Mouse (Mus musculus) gastrocnemius, postnatal 4 days (tissue): ENCODE measurements around the gene Phldb3. TPM values are rescaled to one million over a fixed set of nuclear protein-coding genes. Genes with fewer than 3 reads are reported as not detected.
"Not testable (repeated sequence)": the region's sequence is repeated elsewhere in the genome, so short reads cannot be mapped to it uniquely, and the experiment has no call there.

Source experiments
- DNase-seq, 2 experiments: peaks; one replicate each; pipeline ENCODE4 v3.0.0; 2021 to 2022; ENCODE audit warnings: low spot score in 2 of 2, mixed read lengths in 2 of 2
- total RNA-seq, 2 experiments: library from RNA; stranded (reverse); gene quantifications; 2 replicates each; pipeline ENCODE4 v1.2.3; 2021

Gene Phldb3
- total RNA-seq, 2 experiments from 2014 or later: 0.98 to 1.6 TPM

GRCm38 (mm10) chr7:24593621-24594308, 16.8 kb upstream of the Phldb3 start:
- DNase-seq: peak in 1 of 2 experiments; percentile 68

DNA sequence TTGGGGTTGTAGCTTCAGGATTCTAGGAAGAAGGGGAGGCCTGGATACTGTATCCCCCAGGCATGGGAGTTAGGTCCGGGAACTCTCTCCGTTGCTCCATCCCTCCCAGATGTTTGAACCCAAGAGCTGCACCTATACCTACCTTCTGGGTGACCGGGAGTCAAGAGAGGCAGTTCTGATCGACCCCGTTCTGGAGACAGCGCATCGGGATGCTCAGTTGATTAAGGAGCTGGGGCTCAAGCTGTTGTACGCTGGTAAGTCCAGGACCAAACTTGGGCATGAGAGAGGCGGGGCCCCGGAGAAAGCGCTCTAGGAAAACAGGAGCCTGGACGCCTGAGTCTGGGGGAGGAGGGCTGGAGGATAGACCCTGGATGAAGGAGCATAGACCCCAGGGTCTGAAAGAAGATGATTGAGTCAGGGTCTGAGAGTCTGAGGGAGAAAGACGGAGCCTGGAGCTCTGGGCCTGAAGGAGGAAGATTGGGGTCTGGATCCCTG, 16.2 kb upstream of the Phldb3 start:
- DNase-seq: no peak

GRCm38 (mm10) chr7:24595464-24595863, 15.1 kb upstream of the Phldb3 start:
- no peak for DNase-seq

DNA sequence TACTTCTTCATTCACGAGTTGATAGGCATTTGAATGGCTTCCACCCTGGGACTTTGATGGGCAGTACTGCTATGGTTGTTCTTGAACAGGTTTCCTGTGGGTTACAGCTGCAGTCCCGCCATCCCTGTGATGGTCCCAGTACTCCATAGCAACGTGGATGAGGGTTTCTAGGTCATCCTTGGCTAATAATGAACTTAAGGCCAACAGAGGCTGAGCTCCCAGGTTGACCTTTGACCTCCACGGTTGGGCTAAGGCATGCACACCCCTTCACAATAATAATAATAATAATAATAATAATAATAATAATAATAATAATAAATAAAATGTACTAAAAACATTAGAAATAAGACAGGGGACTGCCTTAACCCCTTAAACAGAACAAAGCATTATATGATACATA, 12.4 kb upstream of the Phldb3 start:
- DNase-seq: no peak

- no peak for DNase-seq
These were observed 11.1 kb upstream of the Phldb3 start for GRCm38 (mm10) chr7:24599211-24600067.

DNA sequence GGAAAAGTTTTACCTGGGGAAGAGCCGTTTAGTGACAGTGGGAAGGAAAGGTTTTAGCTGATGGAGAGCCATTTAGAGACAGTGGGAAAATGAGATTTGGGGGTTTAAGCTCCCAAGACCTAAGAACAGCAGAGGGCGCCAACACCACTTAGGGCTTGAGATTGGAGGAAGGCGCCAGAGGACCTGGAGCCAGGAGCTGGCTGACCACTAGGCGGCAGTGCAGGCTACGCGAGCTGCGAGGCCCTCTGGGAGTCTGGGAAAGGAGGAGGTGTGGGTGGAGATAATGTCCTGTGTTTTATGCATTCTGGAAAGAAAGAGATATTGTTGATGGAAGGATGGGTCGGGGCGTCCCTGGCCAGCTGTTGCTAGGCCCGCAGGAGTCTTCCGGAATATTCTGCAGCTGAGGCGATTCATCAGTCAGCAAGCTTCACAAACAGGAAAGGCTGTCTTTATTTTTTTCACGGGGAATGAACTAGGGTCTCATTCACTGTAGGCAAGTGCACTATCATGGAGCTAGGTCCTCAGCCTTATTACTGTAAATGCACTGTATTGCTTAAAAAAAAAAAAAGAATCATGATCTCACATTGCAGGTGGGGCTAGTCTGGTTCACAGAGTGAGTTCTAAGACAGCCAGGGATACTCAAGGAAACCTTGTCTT, 9.5 kb upstream of the Phldb3 start:
- peak; percentile 95 to 98 for DNase-seq

DNA sequence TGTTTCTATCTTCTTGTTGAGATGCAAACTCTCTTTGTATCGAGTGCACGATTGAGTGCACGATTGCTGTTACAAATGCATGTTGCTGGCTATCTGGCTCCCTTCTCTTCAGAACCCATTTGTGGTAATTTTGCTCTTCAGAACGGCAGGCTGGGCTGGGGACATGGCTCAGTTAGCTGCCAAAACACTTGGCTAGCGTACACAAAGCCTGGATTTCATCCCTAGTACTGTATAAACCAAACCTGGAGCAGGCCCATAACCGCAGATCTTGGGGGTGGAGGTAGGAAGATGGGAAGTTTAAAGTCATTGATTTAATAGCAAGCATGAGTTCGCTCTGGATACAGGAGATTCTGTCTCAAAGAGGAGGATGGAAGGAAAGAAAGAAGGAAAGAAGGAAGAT, 5.0 kb upstream of the Phldb3 start:
- no peak for DNase-seq

DNA sequence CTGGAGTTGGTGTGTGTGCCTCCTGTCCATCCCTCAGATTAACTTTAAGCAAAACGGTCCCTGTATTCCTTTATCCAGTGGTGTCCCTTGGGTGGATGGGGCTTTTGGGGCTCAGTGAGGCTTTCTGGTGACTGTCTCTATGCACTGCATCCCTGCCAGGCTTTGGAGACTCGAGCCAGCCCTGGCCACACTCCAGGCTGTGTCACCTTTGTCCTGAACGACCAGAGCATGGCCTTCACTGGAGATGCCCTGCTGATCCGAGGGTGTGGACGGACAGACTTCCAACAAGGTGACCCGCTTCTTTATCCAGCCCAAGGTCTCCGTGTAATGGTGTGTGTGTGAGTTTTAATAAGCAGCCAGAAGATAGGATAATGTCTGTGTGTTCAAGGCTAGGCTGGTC, 4.5 kb upstream of the Phldb3 start:
- no peak for DNase-seq

- peak in 1 of 2 experiments; percentile 51 for DNase-seq
These were observed 2.5 kb upstream of the Phldb3 start for GRCm38 (mm10) chr7:24608017-24608416.

DNA sequence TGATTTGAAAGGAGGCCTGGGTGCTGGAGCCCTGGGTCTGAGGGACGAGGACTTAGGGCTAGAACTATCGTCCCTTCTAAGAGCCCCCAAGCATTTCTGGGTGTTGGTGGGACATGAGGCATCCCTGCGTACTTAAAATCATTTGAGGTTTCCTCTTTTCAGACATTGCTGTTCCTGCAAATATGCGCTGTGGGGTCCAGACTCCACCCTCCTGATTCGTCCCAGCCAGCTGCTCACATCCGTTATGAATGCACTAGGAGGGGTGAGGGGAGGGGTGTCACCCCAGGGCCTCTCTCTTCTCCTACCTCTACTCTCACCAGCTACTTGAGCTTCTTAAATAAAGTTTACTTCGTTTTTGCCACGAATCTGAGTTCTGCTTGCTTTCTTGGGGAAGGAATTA, 2.0 kb upstream of the Phldb3 start:
- no peak for DNase-seq

- DNase-seq: peak; percentile 67 to 81
These were observed 424 bp downstream of the Phldb3 start for GRCm38 (mm10) chr7:24610879-24611494.

GRCm38 (mm10) chr7:24611709-24612108, 1.1 kb downstream of the Phldb3 start:
- no peak for DNase-seq

GRCm38 (mm10) chr7:24612308-24612910, 1.8 kb downstream of the Phldb3 start:
- DNase-seq: no peak

DNA sequence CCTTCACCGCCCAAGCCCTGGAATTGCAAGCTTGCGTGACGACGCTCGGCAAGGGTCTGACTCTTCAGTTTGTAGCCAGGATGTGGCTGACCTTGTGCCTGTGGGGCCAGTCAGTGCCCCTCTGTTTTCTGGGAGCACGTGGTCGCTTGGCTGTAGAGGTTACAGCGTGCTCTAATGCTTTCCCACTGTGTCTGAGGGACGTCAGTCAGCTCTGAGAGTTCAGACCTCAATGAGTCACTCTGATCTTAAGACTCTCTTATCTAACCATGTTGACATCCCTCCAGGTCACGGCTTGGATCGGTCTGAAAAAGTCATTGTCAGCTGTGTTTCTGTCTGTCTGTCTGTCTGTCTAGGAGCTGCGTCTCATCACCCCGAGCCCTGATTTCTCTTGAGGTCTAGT, 4.3 kb downstream of the Phldb3 start:
- DNase-seq: no peak

- DNase-seq: no peak
These were observed 7.2 kb downstream of the Phldb3 start for GRCm38 (mm10) chr7:24617763-24618162.

GRCm38 (mm10) chr7:24618374-24618773, 7.8 kb downstream of the Phldb3 start:
- DNase-seq: not testable (repeated sequence)

DNA sequence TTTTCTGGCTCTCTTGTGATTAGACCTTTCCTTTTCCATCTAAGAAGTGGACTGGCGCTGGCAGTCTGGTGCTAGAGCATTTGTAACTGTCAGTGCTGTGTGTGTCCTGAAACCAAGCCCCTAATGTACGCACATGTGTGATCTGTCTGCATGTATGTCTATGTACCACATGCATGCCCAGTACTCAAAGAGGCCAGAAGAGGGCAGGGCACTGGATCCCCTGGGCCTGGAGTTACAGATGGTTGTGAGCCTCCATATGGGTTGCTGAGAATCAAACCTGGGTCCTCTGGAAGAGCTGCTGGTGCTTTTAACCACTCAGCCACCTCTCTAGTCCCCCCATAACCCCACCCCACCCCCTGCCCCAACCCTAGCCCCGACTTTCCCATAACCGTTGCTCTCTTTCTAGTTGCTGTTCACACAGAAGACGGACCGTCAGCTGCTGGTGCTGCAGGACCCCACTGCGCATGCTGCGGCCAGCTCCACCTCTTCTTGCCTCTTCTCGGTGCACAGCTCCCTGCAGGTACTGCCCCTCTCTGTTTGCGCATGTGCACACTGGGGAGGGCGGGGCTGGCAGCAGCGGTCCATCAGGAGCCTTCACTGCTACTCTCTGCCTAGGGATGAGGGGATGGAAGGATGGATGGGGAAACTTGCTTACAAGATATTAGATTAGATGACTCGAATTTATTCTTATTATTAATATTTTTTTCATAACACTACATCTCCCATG, 9.3 kb downstream of the Phldb3 start:
- no peak for DNase-seq

DNA sequence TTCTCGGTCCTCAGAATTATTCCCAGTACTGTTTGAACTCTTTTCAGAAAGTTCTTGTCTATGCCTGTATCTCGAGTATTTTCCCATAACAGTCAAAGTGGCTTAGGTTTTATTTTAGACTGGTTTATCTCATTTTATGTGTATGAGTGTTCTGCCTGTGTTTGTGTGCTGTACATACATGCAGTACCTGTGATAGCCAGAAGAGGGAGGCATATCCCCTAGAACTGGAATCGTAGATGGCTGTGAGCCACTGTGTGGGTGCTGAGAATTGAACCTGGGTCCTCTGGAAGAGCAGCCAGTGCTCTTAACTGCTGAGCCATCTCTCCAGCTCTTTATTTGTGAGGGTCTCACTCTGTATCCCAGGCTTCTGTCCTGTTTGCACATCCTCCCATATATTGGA, 10.6 kb downstream of the Phldb3 start:
- DNase-seq: no peak

DNA sequence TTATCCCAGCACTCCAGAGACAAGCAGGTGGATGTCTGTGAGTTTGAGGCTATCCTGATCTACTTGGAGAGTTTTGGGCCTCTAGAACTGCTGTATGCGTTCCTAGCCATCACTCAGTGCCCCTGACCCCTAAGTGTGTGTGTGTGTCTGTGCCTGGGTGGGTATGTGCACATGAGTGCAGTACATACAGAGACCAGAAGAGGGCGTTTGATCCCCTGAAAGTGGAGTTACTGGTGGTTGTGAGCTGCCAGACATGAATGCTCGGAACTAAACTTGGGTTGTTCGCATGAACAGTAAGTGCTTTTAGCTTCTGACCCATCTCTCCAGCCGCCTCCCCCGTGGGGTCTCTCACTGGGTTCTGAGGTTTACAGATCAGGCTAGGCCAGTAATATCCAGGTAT, 12.4 kb downstream of the Phldb3 start:
- no peak for DNase-seq
